Mouse (Mus musculus): ENCODE results near the gene Pald1. TPM values are rescaled to one million over a fixed set of nuclear protein-coding genes. Genes with fewer than 3 reads are reported as not detected.

The Pald1 gene
- polyA plus RNA-seq, 1 experiment, result 8.8 TPM

GRCm38 (mm10) chr10:61372585-61372923 lies 10.8 kb downstream of the Pald1 start:
- DNase-seq, result peak; percentile 22
- peaks cover 37% of the 10 kb centered on the region for H3K4me1 ChIP-seq (ENCODE audit: control insufficient read depth, insufficient read depth, low read length)
- TF ChIP-seq CTCF (conservative IDR thresholded peaks at IDR 0.05; ENCODE audit: insufficient read depth, insufficient read length, low read depth, low read length), result no peak
- TF ChIP-seq POLR2A (IDR thresholded peaks at IDR 0.05; ENCODE audit: low read depth, low read length), result no peak
- 55% methylated on average over 4 of the region's 4 CpGs for WGBS
- H3K4me3 ChIP-seq (ENCODE audit: insufficient read depth, low read depth, low read length), result no peak overlapping the region
- H3K27me3 ChIP-seq (replicated peaks; ENCODE audit: control insufficient read depth, insufficient read depth, low read length), result no peaks in the 10 kb centered on the region
- H3K36me3 ChIP-seq (ENCODE audit: control insufficient read depth, insufficient read depth, low read length), result no peaks in the 10 kb centered on the region
- H3K27ac ChIP-seq (ENCODE audit: insufficient read depth, low read depth, low read length), result no peak overlapping the region

GRCm38 (mm10) chr10:61371884-61372584 lies 11.3 kb downstream of the Pald1 start:
- H3K36me3 ChIP-seq (ENCODE audit: control insufficient read depth, insufficient read depth, low read length), result no peaks in the 10 kb centered on the region
- no peaks in the 10 kb centered on the region for H3K27me3 ChIP-seq (replicated peaks; ENCODE audit: control insufficient read depth, insufficient read depth, low read length)
- TF ChIP-seq CTCF (conservative IDR thresholded peaks at IDR 0.05; ENCODE audit: insufficient read depth, insufficient read length, low read depth, low read length) (no peak), POLR2A (IDR thresholded peaks at IDR 0.05; ENCODE audit: low read depth, low read length) (no peak)
- peaks cover 37% of the 10 kb centered on the region for H3K4me1 ChIP-seq (ENCODE audit: control insufficient read depth, insufficient read depth, low read length)
- no peak overlapping the region for H3K4me3 ChIP-seq (ENCODE audit: insufficient read depth, low read depth, low read length)
- WGBS, result 71% methylated on average over 9 of the region's 9 CpGs
- no peak for DNase-seq
- no peak overlapping the region for H3K27ac ChIP-seq (ENCODE audit: insufficient read depth, low read depth, low read length)

- Histone ChIP-seq H3K4me1 (ENCODE audit: control insufficient read depth, insufficient read depth, low read length) (peaks cover 37% of the 10 kb centered on the region), H3K27me3 (replicated peaks; ENCODE audit: control insufficient read depth, insufficient read depth, low read length) (no peaks in the 10 kb centered on the region), H3K36me3 (ENCODE audit: control insufficient read depth, insufficient read depth, low read length) (no peaks in the 10 kb centered on the region), H3K4me3 (ENCODE audit: insufficient read depth, low read depth, low read length) (no peak overlapping the region), H3K27ac (ENCODE audit: insufficient read depth, low read depth, low read length) (peak overlapping the region; percentile 69)
- peak; percentile 81 for DNase-seq
- WGBS, result 25% methylated on average over 18 of the region's 18 CpGs
- TF ChIP-seq POLR2A (IDR thresholded peaks at IDR 0.05; ENCODE audit: low read depth, low read length) (no peak), CTCF (conservative IDR thresholded peaks at IDR 0.05; ENCODE audit: insufficient read depth, insufficient read length, low read depth, low read length) (no peak)
Measured at GRCm38 (mm10) chr10:61370273-61370979, 12.9 kb downstream of the Pald1 start.

GRCm38 (mm10) chr10:61369755-61370154 lies 13.6 kb downstream of the Pald1 start:
- TF ChIP-seq POLR2A (IDR thresholded peaks at IDR 0.05; ENCODE audit: low read depth, low read length) (no peak), CTCF (conservative IDR thresholded peaks at IDR 0.05; ENCODE audit: insufficient read depth, insufficient read length, low read depth, low read length) (no peak)
- Histone ChIP-seq H3K4me1 (ENCODE audit: control insufficient read depth, insufficient read depth, low read length) (peaks cover 33% of the 10 kb centered on the region), H3K27ac (ENCODE audit: insufficient read depth, low read depth, low read length) (peak overlapping the region; percentile 69), H3K27me3 (replicated peaks; ENCODE audit: control insufficient read depth, insufficient read depth, low read length) (no peaks in the 10 kb centered on the region), H3K4me3 (ENCODE audit: insufficient read depth, low read depth, low read length) (no peak overlapping the region), H3K36me3 (ENCODE audit: control insufficient read depth, insufficient read depth, low read length) (no peaks in the 10 kb centered on the region)
- WGBS, result 61% methylated on average over 5 of the region's 5 CpGs
- no peak for DNase-seq

- 0 out of 2 replicates have a peak overlapping the region, but pooled peaks have one; percentile 29 for H3K27ac ChIP-seq (ENCODE audit: insufficient read depth, low read depth, low read length)
- H3K4me3 ChIP-seq (ENCODE audit: insufficient read depth, low read depth, low read length), result no peak overlapping the region
- peak; percentile 78 for DNase-seq
- 38% methylated on average over 1 of the region's 1 CpGs for whole genome bisulfite sequencing
- TF ChIP-seq POLR2A (IDR thresholded peaks at IDR 0.05; ENCODE audit: low read depth, low read length) (no peak), CTCF (conservative IDR thresholded peaks at IDR 0.05; ENCODE audit: insufficient read depth, insufficient read length, low read depth, low read length) (0 out of 2 replicates have a peak, but pooled peaks have one; percentile 9)
- H3K4me1 ChIP-seq (ENCODE audit: control insufficient read depth, insufficient read depth, low read length), result peaks cover 7% of the 10 kb centered on the region; the same call in 1 of the 2 replicates
- no peaks in the 10 kb centered on the region for H3K27me3 ChIP-seq (replicated peaks; ENCODE audit: control insufficient read depth, insufficient read depth, low read length)
- no peaks in the 10 kb centered on the region for H3K36me3 ChIP-seq (ENCODE audit: control insufficient read depth, insufficient read depth, low read length)
Measured at GRCm38 (mm10) chr10:61365902-61366301, 17.4 kb downstream of the Pald1 start.

GRCm38 (mm10) chr10:61364431-61364830 lies 18.9 kb downstream of the Pald1 start:
- no peak overlapping the region for H3K4me3 ChIP-seq (ENCODE audit: insufficient read depth, low read depth, low read length)
- WGBS, result 95% methylated on average over 6 of the region's 6 CpGs
- TF ChIP-seq CTCF (conservative IDR thresholded peaks at IDR 0.05; ENCODE audit: insufficient read depth, insufficient read length, low read depth, low read length) (no peak), POLR2A (IDR thresholded peaks at IDR 0.05; ENCODE audit: low read depth, low read length) (no peak)
- H3K36me3 ChIP-seq (ENCODE audit: control insufficient read depth, insufficient read depth, low read length), result no peaks in the 10 kb centered on the region
- no peak for DNase-seq
- peaks cover 2% of the 10 kb centered on the region; the same call in 1 of the 2 replicates for H3K4me1 ChIP-seq (ENCODE audit: control insufficient read depth, insufficient read depth, low read length)
- no peak overlapping the region for H3K27ac ChIP-seq (ENCODE audit: insufficient read depth, low read depth, low read length)
- H3K27me3 ChIP-seq (replicated peaks; ENCODE audit: control insufficient read depth, insufficient read depth, low read length), result no peaks in the 10 kb centered on the region

GRCm38 (mm10) chr10:61362992-61363391 lies 20.3 kb downstream of the Pald1 start:
- no peaks in the 10 kb centered on the region for H3K27me3 ChIP-seq (replicated peaks; ENCODE audit: control insufficient read depth, insufficient read depth, low read length)
- no peak for DNase-seq
- H3K36me3 ChIP-seq (ENCODE audit: control insufficient read depth, insufficient read depth, low read length), result no peaks in the 10 kb centered on the region
- no peaks in the 10 kb centered on the region for H3K4me1 ChIP-seq (ENCODE audit: control insufficient read depth, insufficient read depth, low read length)
- WGBS, result 55% methylated on average over 8 of the region's 8 CpGs
- TF ChIP-seq POLR2A (IDR thresholded peaks at IDR 0.05; ENCODE audit: low read depth, low read length) (no peak), CTCF (conservative IDR thresholded peaks at IDR 0.05; ENCODE audit: insufficient read depth, insufficient read length, low read depth, low read length) (no peak)
- no peak overlapping the region for H3K4me3 ChIP-seq (ENCODE audit: insufficient read depth, low read depth, low read length)
- H3K27ac ChIP-seq (ENCODE audit: insufficient read depth, low read depth, low read length), result no peak overlapping the region
